Mouse (Mus musculus): Measurements from ENCODE around the gene Il9r.

Gene Il9r

DNA sequence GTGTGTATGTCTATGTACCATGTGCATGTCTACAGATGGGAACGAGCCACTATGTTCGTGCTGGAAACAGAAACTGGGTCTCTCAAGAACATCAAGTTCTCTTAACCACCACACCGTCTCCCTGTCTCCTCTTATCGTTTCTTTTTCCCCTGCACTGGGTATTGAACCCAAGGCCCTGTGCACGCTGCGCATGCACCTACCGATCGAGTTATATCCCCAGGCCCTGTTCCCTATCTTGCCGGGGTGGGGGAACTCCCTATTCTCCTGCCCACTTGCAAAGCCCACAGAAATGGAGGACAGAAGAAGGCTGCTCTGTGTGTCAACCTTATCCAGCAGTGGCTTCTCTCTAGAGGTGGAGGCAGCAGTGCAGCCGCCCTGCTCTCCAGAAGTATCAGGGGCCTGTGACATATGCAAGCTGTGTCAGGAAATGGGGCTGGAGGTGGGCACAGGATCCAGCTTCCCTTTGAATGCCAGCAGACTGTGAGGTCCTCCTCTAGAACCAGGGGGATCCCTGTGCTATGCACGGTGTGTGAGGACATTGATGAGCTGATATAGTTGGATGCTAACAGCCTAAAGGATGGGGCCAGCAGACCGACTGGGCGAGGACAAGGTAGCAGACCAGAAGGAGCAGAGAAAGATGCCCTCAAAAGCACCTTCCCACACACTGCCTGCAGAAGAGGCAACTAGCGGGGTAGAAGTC lies 1.7 kb downstream of the Il9r start:
- DNase-seq: no peak

DNA sequence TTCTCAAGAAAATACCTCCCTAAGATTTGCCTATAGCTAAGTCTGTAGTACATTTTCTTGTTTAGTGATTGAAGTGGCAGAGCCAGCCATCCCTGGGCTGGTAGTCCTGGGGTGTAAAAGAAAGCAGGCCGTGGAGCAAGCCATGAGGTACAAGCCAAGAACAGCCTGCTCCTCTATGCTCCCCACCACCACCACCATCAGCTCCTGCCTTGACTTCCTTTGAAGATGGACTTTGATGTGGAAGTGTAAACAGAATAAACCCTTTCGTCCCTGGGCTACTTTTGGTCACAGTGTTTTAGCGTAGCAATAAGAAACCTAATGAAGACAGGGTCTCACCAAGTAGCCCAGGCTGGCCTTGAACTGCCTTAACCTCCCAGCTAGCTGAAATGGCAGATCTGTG lies 2.3 kb downstream of the Il9r start:
- no peak for DNase-seq

DNA sequence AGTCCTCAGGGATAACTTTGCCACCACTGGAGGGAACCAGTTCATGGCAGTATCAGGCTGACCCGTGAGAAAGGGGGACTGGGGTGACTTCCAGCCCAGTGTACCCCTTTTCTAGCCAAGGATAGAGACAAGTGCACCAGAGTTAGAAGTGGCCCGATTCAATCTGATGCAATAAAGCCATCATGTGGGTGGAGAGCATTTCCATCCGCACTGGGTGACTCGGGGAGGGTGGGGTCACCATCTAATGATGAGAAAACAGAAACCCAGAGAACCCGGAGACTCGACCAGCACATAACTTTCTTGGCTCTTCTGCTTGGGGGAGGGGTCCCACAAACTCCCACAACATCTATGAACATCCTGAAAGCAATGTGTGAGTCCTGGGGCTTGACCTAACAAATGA lies 3.4 kb downstream of the Il9r start:
- no peak for DNase-seq

DNA sequence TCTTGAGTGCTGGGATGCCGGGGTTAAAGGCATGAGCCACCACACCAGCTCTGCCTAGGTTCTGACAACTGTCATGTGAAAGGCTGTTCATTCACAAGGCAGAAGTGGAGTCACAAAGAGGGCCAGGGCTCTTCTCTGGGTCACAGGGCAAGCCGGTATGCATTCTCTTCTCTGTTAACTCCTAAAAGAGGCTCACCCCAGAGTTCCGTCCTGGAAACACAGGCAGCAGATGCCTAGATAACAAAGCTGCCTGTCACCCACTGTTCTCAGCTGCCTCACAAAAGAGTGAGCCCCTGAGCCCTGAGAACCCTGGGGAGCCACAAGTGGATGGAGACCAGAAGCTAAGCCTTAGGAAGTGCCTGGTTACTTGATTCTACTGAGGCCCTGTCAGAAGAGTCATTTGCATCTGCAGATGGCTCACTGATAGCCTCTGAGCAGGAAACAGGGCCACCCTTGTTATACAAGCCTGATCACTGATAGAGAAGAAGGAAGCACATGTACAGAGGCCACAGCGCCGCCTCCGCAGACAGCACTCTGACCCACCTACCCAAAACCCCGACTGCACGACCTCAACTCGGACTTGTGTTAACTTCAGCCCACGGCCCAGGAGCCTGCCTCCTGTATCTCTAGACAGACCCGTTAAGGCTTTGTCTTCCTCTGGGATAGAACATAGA lies 4.1 kb downstream of the Il9r start:
- DNase-seq: peak; percentile 4

DNA sequence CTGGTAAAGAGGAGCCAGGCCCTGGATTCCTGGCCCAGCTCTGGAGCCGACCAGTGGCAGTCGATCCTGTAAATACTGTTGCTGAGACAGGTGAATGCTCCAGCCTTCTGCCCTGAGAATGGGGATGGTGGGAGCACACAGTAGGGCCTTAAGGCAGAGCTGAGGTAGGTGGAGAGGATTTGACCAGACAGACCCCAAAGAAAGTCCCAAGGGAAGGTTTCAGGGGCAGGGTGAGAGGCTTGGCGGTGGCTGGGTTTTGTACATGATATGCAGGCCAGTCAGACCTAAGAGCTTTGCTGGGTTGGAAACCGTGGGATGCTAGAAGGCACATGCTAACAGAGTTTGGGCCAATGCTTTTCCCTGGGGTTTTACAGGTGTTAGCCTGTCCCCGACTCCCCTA lies 5.5 kb downstream of the Il9r start:
- DNase-seq: no peak

DNA sequence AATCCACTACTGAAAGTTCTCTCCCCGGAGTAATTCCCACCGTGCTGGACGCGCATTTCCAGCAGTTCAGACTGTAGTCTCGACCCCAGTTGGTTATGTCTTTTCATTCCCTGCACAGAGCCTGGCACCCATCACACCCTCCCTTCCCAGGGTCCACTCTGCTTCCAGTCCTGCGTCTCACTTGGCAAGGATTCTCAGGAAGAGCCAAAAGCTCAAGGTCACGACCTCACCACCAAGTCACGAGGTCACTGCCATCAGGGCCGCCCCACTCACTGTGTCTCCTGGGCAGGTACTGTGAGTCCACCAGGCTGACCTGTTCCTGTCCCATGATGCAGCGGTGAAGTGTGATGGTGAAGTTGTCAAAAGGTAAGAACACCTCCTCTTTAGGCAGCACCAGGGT lies 6.0 kb downstream of the Il9r start:
- no peak for DNase-seq

DNA sequence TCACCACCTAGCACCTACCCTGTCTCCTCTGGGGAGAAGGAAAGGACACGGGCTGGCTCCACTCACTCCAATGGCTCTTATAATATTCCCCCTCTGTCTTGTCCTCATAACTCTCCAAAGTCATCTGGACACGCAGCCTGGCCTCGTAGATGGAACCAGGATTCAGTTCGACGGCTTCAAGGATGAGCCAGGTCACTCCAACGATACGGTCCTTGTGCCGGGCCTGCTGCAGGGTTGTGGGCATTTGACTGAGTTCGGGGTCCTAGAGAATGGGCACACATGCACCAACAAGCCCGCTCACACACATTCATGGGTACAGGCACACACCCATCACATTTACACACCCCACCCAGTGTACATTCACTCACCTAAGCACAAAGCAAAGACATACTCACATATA lies 6.9 kb downstream of the Il9r start:
- DNase-seq: no peak

DNA sequence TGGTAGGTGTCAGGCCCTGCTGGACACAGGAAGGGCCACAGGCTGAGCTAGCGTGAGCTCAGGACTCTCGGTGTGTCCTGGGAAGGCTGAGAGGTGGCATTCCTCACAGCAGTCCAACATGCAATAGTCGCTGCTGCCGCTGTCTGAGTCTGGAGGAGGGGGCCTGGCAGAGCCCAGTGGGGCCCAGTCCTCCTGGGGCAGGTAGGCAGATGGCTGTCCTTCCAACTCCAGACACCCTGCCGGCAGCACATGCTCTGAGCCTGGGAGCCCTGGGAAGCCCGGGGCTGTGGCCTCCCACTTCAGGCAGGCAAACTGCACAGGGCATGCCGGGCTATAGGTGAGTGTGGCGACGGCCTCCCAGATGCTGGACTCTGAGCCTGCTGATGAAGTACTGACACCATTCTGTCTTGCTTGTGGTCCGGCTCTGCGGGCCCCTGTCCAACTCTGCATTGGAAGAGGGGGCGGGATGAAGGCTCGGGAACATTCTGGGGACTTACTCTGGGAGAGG lies 9.4 kb downstream of the Il9r start:
- DNase-seq: no peak

DNA sequence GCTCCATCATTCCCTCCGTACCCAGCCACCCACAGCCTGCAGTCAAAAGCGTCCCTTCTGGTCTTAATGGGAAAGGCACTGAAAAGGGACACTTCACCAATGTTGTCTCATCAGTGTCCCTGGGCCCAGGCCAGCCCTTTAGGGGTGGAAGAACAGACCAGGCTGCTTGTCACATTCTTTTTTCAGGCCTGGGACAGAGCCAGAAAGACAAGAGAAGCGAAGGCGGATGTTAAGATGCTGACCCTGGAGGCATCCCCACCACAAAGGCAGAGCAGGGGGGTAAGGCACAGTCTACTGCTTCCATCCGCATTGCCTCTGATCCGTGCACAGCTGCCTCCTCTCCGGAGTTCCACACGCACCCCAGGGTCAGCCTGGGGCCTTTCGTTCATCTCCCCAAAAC lies 10.0 kb downstream of the Il9r start:
- no peak for DNase-seq

DNA sequence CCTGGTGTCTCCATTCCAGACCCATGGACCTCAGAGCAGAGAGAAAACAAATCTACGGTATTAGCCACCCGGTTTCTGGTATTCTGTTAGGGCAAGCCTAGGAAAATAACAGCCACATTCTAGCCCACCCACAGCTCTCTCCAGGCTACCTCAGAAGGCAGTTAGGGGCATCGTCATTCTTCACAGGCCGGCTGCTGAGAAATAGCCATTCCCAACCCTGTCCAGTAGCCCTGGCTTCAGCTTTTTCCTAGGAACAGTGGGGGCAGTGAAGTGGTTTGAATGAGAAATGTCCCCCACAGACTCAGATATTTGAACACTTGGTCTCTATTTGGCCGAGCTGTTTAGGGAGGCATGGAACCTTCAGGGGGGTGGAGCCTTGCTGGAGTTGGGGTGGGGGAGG lies 10.6 kb downstream of the Il9r start:
- DNase-seq: no peak

DNA sequence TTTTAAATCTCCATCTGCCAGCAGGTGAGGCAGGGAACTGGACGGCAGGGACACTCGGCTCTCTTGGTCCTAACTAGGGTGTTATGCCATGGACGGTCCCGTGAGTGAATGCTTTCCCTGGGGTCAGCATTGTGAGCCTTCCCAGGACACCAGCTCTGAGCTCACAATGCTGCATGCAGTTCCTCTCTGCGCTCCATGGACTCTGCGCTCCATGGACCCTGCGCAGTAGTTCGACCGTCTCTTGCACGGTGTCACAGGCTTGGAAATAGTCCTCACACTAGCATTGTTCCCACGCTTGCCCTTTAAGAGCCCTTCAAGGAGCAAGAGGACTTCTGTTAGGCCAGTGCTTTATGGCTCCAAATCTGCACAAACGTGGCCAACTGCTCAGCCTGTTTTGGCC lies 11.2 kb downstream of the Il9r start:
- DNase-seq: no peak

DNA sequence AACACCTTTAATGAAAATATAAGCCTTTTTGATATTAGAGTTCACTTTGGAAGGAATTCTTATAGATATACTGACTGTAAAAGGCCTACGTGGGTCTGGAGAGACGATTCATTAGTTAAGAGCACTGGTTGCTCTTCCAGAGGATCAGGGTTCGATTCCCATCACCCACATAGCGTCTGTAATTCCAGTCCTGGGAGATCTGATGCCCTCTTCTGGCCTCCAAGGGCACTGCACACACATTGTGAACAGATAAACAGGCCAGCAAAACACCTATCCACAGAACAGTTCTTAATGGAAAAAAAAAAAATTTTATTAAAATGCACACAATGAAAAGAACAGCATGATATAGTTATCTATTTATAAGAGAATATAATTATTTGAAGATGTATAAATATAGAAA lies 12.8 kb downstream of the Il9r start:
- DNase-seq: no peak

DNA sequence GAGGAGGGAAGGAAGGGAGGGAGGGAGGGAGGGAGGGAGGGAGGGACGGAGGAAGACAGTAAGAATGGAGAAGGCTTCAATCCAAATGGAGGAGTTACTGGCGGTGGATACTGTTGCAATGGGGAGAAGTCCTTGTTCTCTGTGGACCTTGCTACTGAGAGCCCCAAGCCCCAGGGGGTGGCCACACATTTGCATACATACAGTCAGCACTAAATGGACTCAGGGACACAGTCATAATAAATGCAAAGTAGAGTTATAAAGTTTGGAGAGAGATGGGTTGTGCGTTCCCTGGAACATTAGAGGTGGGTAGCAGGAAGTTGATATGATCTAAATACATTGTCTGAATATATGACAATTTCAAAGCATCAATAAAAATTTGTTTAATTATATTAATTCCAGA lies 14.0 kb downstream of the Il9r start:
- DNase-seq: no peak

DNA sequence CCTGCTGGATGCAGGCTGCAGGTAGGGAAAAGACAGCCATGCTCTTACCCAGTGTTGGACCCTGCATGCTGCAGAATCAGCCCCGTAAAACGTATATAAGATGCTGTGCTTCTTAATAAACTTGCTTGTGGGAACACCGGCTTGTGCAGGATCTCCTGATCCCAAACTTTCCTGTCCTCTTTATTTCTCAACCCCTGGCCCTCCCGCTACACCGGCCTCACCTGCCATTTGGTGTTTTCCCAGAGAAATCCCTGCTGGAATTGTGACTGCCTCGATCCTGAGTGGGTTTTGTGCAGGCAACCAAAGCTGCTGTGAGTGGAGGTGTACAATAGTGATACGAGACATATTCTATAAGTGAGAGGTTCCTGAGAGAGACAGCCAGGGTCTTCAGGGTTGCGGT lies 15.6 kb downstream of the Il9r start:
- DNase-seq: no peak

DNA sequence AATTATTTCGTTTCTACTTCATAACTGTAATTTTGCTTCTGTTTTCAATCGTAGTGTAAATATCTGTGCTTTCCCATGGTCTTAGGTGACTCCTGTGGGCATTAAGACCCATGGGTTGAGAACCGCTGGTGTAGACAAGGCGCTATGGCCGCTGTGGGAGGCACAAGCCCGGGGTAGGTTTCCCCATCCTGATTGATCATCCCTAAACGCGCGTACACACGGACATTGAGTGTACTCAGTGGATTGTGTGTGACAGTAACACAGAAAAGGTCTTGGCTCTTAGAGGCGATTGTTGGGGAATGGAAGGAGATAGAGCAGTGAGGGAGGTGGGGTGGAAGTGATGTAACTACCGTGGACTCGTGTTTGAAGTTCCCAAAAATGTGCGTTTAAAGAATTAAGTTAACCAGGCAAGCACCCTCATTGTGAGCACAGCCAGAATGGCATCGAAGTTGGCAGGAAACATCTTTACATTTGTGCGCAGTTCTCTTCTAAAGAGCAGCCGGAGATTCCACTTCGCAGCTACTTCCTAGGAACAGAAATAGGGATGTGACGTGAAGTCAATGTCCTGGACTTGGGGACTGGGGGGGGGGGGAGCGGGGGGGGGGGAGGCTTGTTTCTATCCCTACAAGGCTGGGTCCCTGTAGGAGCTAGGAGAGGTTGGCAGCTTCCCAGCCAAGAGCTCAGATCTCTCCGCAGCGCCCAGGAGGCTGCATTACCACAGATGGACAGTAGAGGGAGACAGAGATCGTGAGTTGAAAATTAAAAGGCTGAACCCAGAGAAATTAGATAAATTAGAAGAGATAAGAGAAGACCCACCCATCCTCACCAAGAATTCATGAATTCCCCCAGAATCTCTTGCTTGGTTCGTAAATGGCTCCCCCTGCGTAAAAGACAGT lies 17.9 kb downstream of the Il9r start:
- DNase-seq: peak; percentile 74

DNA sequence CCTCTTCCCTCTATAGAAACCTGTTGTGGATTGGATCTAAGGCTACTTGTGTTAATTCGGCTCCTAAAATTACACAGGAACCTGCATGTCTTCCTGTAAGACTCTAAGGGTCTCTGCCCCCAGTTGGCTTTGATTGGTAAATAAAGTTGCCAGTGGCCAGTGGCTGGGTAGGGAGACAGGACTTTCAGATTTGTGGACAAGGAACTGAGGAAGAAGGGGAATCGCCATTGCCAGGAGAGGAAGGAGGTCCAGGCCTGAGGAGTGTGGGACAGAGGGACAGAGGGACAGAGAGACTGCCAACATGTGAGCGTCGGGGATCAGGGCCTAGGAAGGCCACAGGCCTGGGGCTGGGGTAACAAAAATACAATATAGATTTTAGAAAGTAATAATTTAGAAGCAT lies 18.8 kb downstream of the Il9r start:
- DNase-seq: no peak

DNA sequence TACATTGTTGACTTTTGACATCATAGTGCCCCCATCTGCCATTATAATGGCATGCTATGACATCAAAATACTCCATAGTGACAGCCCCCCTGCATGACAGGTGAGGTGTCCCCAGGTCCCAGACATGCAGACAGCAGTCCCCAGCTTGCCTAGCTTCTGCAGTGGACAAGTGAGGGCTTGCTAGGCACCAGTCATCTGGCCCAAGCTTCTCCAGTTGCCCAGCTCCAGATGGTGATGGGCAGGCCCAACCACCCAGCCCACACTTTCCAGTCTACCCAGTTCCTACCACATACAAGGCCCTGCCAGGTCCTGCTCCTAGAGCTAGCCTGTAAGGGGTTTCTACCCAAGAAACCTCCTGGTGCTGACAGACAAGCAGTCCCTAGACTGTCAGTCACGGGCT lies 21.6 kb downstream of the Il9r start:
- no peak for DNase-seq

DNA sequence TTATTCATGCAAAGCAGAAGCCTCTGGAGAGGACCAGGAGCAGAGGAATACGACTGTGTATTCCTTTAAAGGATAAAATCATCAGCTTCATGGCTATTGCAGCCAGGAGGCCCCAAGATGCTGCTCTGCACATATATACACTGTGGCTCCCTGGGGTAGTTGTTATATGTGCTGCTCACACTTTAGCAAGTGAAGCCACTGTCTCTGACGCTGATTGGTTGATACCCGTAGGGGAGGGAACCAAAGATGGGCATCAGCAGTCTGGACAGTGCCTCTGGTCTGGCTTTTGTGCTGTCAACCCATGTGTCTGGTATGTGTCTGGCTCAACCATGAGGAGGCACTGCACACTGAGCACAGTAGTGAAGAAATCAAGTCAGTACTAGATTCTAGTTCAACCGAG lies 33.4 kb downstream of the Il9r start:
- DNase-seq: no peak

DNA sequence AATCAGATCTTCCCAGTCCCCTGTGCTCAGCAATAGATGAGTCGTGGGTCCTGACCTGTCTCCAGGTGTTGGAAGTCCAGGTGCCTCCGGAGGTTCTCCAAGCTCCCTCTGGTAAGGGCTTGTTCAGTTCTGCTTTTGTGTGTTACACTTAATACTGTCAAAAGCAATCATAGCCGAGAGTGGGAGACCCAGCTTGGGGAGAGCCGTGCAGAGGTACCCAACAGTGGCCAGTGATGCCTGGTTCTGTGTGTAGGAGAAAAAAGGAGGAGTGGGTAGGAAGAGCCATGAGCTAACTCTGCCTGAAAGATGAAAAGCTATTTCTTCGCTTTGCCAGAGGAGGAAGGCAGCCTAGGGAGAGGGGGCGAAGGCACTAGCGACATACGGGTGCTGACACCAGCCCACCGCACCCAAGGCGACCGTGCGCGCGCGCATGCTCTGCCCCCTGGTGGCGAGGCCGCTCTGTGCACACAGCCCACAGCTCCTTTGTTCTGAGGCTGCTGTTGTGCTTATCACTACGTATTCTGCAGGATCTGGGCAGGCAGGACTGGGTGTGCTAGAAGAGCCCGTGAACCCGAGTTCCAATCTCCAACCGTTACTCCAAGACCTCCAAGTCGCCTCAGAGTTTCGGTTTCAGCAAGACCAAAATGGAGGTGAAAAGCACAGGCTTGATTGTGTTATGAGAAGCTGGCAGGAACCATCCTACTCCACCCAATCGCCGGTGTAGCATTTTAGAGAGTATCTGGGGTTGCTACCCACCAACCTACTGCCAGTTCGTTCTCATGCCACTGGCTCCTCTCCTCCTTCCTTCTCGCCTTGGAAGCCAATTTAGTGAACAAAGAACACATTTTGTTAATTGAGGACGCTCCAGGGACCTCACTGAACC lies 37.9 kb downstream of the Il9r start:
- peak; percentile 67 for DNase-seq

DNA sequence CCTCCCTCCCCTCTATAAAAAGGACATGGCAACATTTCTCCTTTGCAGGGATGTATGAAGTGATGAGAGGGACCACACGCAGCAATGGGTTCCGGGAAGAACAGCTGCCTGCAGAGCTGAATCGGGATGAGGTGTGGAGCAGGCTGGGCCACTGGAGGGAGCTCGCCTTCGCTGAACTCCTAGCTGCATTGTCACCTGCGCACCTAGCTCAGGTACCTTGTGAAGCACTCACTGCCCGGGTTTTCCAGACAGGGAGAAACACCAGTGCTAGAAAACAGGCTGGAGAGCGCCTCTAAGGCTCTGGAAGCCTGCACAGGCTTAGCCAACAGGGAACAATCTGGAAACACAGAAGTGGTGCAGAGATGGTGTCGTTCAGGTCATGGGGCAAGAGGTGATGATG lies 38.6 kb downstream of the Il9r start:
- no peak for DNase-seq

DNA sequence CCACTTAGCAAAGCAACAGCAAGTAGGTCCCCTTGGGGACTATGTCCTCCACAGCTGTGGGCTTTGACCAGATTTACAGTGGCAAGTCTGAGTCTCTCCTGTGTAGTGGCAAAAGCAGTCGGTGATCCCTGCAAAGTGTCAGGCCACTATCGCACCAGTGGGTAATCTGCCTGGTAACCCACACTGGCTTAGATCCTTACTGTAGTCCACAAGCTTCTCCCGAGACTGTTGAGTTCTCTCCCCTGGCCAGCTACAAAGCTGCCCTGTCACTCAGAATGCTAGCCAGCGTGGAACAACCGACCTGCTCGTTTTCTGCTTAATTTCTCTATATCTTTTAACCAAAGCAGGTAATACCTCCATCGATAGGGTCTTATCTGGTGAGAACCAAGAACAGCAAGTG lies 39.7 kb downstream of the Il9r start:
- DNase-seq: no peak

DNA sequence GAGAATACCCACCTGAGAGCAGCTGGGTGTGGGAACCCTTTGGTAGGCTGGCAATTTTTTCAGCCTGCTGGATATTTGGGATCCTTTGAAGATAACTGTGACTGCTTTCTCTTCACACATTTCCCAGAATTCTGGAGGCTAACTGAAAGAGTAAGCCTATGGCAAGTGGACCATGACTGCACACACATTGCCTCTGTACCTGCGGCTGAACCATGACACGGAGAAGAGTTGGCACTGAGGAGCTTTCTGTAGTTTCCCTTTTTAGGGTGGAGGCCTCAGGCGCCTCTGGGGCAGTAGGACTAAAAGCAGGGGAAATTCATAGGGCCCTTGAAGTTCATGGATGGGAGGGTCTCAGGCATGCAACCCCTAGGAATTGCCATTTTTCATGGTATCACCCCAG lies 40.9 kb downstream of the Il9r start:
- DNase-seq: no peak

Measured in liver (tissue).